Mouse (Mus musculus): ENCODE measurements around the gene Trnau1ap.

DNA sequence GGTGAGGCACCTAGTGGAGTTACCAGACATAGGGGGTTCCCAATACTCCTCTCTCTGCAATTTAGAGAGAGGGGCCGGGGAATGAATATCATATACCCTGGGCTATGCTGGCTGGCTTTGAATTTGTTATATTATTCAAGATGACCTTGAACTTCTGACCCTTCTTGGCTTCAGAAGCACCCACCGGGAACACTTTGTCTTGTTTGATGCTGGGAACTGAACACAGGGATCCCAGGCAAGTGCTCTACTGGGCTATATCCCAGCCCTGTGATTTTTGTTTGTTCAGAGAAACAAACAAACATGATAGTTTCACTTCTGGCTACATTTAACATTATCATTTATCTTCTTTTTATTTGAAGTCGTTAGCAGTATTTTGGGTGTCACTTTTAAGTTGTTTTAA, 26.1 kb upstream of the Trnau1ap start:
- no peak for TF ChIP-seq CTCF (IDR thresholded peaks at IDR 0.05; ENCODE audit: extremely low read depth, insufficient read depth, insufficient read length, insufficient replicate concordance)
- no peak for TF ChIP-seq POLR2A (IDR thresholded peaks at IDR 0.05; ENCODE audit: low read depth, low read length)

All from spleen, adult 2 months (tissue).